Mouse (Mus musculus) lung, postnatal 0 days (tissue): ENCODE data around the gene Pcnx. TPM values are rescaled to one million over a fixed set of nuclear protein-coding genes. Genes with fewer than 3 reads are reported as not detected.
A peak's percentile ranks its signal among the peaks of the same experiment; 100 is the strongest.

Source experiments
- ATAC-seq: fragments of 200-750 bp; cut with Nextera tagmentation; 2 replicates; pipeline ENCODE4 v1.8.0; 2017; ENCODE audit warnings: moderate library complexity
- DNase-seq: peaks from one replicate; pipeline ENCODE4 v3.0.0-alpha.2; 2016; ENCODE audit warnings: low spot score
- H3K27ac ChIP-seq: fragments of 300-500 bp; sonication (generic); 2 replicates; pipeline ENCODE4 v1.5.1; 2014; ENCODE audit warnings: antibody characterized with exemption, mild to moderate bottlenecking, low read length, mixed read lengths
- H3K27me3 ChIP-seq: fragments of 300-500 bp; sonication (generic); replicated peaks from 2 replicates; pipeline ENCODE4 v1.6.1; 2014; ENCODE audit warnings: low read length, mixed read lengths; ENCODE audit not compliant: insufficient read depth
- H3K36me3 ChIP-seq: fragments of 300-500 bp; sonication (generic); 2 replicates; pipeline ENCODE4 v1.6.1; 2014; ENCODE audit warnings: low read length, mixed read lengths; ENCODE audit not compliant: insufficient read depth
- H3K4me1 ChIP-seq: fragments of 300-500 bp; sonication (generic); 2 replicates; pipeline ENCODE4 v1.6.1; 2014; ENCODE audit warnings: antibody characterized with exemption, low read depth, low read length, mixed read lengths; ENCODE audit not compliant: insufficient read depth
- H3K4me2 ChIP-seq: fragments of 300-500 bp; sonication (generic); replicated peaks from 2 replicates; pipeline ENCODE4 v1.6.1; 2014; ENCODE audit warnings: low read depth, mild to moderate bottlenecking, low read length, moderate library complexity, mixed read lengths
- H3K4me3 ChIP-seq: fragments of 300-500 bp; sonication (generic); 2 replicates; pipeline ENCODE4 v1.5.1; 2014; ENCODE audit warnings: low read depth, low read length
- H3K9ac ChIP-seq: fragments of 300-500 bp; sonication (generic); replicated peaks from 2 replicates; pipeline ENCODE4 v1.6.1; 2014; ENCODE audit warnings: low read depth, mild to moderate bottlenecking
- H3K9me3 ChIP-seq: fragments of 300-500 bp; sonication (generic); 2 replicates; pipeline ENCODE4 v1.6.1; 2016; ENCODE audit warnings: low read length, mixed read lengths
- CTCF ChIP-seq: IDR thresholded peaks from 2 replicates; pipeline ENCODE4 v1.5.1; 2016; ENCODE audit warnings: antibody characterized with exemption, mild to moderate bottlenecking
- EP300 ChIP-seq: IDR thresholded peaks from 2 replicates; pipeline ENCODE4 v1.6.1; 2016; ENCODE audit warnings: antibody characterized with exemption, mild to moderate bottlenecking, control low read depth
- WGBS: fragments of 180-500 bp; shearing (Covaris S2); extraction: QIAGEN DNeasy Blood & Tissue Kit; methylation state at CpG from one replicate; pipeline ENCODE4 v1.1.7; 2014; 5-methylcytosine and 5-hydroxymethylcytosine counted together
- polyA plus RNA-seq: library from polyadenylated mRNA; unstranded; fragments of >200 nt; fragmentation: Nextera tagmentation; extraction: Ambion mirVana; gene quantifications from 2 replicates; pipeline ENCODE4 v1.2.1, GENCODE M21; 2015

Gene Pcnx
- polyA plus RNA-seq, 1 experiment from 2014 or later, result 13.5 TPM

DNA sequence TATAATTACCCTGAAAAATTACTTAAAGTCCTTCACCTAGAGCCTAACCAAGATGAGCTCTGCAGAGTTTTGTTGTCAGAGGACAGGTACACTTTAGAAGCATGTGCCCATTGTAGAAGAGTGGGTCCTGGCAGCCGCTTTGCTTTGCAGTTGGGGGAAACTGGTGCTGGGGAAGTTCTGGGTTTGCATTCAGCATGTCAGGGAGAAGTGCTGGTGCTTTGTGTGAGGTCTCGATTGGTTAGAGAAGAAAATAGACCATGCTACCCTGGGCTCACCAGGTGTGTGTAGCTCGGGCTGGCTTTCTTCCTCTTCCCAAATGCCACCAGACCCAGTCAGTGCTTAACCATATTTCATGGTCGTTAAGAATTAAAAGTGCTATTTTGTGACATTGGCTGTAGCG, 25.2 kb downstream of the Pcnx start:
- DNase-seq (no peak), ATAC-seq (no peak)
- 77% methylated on average over 5 of the region's 5 CpGs for WGBS
- Histone ChIP-seq H3K9me3 (no peaks in the 10 kb centered on the region), H3K27me3 (no peaks in the 10 kb centered on the region), H3K27ac (no peak overlapping the region), H3K4me3 (no peak overlapping the region), H3K36me3 (no peaks in the 10 kb centered on the region), H3K4me1 (peaks cover 3% of the 10 kb centered on the region; the same call in 1 of the 2 replicates), H3K9ac (no peak overlapping the region), H3K4me2 (no peak overlapping the region)
- TF ChIP-seq CTCF, result no peak
- TF ChIP-seq EP300, result no peak

DNA sequence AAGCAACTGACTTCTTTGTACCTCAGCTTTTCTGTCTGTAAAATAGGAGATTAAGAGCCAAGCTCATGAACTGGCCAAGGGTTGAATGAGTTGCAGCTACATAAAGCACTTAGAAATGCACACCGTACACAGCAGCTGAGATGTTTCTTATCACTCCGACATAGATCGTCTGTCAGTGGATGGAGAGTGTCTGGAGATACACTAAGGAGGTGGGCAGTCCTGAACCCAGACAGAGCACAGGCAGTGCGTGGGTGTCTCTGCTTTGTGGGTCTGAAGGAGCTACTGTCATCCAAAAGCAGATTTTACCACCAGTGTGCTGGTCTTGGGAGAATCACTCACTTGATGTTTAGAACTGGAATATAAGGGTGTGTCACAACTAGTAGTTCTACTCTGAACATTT, 26.2 kb downstream of the Pcnx start:
- Histone ChIP-seq H3K27ac (no peak overlapping the region), H3K36me3 (no peaks in the 10 kb centered on the region), H3K4me2 (no peak overlapping the region), H3K4me3 (no peak overlapping the region), H3K9ac (no peak overlapping the region), H3K27me3 (no peaks in the 10 kb centered on the region), H3K9me3 (no peaks in the 10 kb centered on the region), H3K4me1 (peaks cover 3% of the 10 kb centered on the region; the same call in 1 of the 2 replicates)
- no peak for TF ChIP-seq EP300
- TF ChIP-seq CTCF, result no peak
- 28% methylated on average over 4 of the region's 4 CpGs for WGBS
- ATAC-seq (peak; percentile 40; the same call in 1 of the 2 replicates), DNase-seq (no peak)

DNA sequence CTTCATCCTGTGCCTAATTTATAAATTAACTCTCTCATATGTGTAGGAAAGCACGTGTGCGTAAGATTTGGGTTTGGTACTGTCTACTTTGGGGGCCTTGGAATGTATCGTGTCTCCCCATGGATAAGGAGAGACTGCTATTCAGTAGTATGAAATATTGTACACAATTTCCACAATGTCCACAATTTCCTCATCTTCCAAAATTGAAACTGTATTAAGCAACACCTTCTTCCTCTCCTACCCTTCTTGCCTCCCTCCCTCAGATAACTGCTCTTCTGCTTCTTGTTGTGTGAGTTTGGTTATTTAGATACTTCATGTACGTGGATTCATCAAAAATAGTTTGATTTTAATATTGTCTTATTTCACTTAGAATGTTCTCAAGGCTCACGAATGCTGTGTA, 29.1 kb downstream of the Pcnx start:
- no peak overlapping the region for H3K4me2 ChIP-seq
- peaks cover 3% of the 10 kb centered on the region; the same call in 1 of the 2 replicates for H3K4me1 ChIP-seq
- H3K4me3 ChIP-seq, result no peak overlapping the region
- WGBS, result 87% methylated on average over 5 of the region's 5 CpGs
- no peaks in the 10 kb centered on the region for H3K27me3 ChIP-seq
- ATAC-seq (no peak), DNase-seq (no peak)
- no peak overlapping the region for H3K27ac ChIP-seq
- H3K9me3 ChIP-seq, result no peaks in the 10 kb centered on the region
- no peaks in the 10 kb centered on the region for H3K36me3 ChIP-seq
- no peak overlapping the region for H3K9ac ChIP-seq
- TF ChIP-seq EP300 (no peak), CTCF (no peak)

DNA sequence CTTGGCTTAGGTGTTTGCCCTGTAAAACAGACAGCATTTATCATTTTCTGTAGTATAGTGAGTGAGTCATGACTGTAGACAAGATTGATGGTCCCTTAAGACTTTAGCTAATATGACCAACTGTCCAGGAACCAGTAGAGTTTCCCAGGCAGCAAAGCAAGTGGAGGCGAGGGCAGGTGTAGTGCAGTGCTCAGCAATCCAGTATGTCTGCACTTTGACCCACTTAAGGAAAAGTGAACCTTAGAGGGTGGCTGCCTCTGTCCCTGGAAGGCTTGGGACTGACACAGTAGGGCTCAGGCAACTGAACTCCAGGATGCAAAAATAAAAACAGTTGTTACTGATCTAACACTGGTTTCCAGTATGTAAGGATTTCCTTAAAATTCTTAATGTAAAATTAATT, 32.1 kb downstream of the Pcnx start:
- Histone ChIP-seq H3K27me3 (no peaks in the 10 kb centered on the region), H3K4me1 (peaks cover 3% of the 10 kb centered on the region; the same call in 1 of the 2 replicates), H3K4me2 (no peak overlapping the region), H3K36me3 (0 out of 2 replicates have a peak, but pooled peaks cover 6% of the 10 kb centered on the region), H3K27ac (no peak overlapping the region), H3K9ac (no peak overlapping the region), H3K4me3 (no peak overlapping the region), H3K9me3 (no peaks in the 10 kb centered on the region)
- WGBS, result 65% methylated on average over 1 of the region's 1 CpGs
- TF ChIP-seq CTCF, result no peak
- TF ChIP-seq EP300, result no peak
- DNase-seq (no peak), ATAC-seq (no peak)

DNA sequence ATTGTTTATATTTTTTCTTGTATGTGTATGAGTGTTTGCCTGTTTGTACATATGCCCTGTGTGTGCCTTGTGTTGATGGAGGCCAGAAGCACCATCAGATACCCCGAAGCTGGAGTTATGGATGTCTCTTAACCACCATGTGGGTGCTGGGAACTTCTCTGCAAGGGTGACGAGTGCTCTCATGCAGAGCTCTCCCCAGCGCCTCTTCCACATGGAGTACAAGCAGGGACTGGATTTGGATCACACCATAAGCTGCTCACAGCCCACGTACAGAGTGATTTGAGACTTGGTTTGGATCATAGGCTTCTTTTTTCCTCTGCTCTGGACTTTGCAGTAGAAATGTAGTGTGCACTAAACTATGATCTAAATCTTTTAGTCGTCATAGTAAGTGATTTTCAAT, 34.5 kb downstream of the Pcnx start:
- ATAC-seq, result no peak
- no peak overlapping the region for H3K4me2 ChIP-seq
- no peaks in the 10 kb centered on the region for H3K27me3 ChIP-seq
- H3K27ac ChIP-seq, result no peak overlapping the region
- 0 out of 2 replicates have a peak, but pooled peaks cover 6% of the 10 kb centered on the region for H3K36me3 ChIP-seq
- no peak for DNase-seq
- H3K9me3 ChIP-seq, result no peaks in the 10 kb centered on the region
- TF ChIP-seq CTCF (no peak), EP300 (no peak)
- no peaks in the 10 kb centered on the region for H3K4me1 ChIP-seq
- WGBS, result 92% methylated on average over 5 of the region's 5 CpGs
- H3K4me3 ChIP-seq, result no peak overlapping the region
- H3K9ac ChIP-seq, result no peak overlapping the region

DNA sequence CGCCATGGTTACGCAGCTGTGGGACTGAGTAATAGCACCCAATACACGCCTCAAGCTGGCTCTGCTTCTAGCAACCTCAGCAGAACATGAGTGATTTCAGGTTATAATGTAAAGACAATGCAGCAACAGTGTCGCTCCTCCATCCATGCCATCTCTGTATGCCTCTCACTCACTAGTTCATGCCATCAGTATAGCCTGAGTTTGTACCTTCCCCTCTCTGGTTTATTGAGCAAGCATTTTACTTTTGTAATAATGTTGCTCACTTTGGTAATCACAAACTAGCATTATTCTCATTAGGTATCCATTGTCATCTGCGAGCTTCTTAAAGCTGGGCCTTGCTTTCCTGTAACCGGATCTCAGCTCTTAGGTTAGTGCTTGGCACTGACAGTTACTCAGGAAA, 36.2 kb downstream of the Pcnx start:
- H3K27me3 ChIP-seq, result no peaks in the 10 kb centered on the region
- no peaks in the 10 kb centered on the region for H3K4me1 ChIP-seq
- ATAC-seq (no peak), DNase-seq (no peak)
- no peak overlapping the region for H3K4me3 ChIP-seq
- H3K4me2 ChIP-seq, result no peak overlapping the region
- no peak overlapping the region for H3K9ac ChIP-seq
- WGBS, result 93% methylated on average over 6 of the region's 6 CpGs
- TF ChIP-seq EP300 (no peak), CTCF (no peak)
- H3K27ac ChIP-seq, result no peak overlapping the region
- 0 out of 2 replicates have a peak, but pooled peaks cover 6% of the 10 kb centered on the region for H3K36me3 ChIP-seq
- no peaks in the 10 kb centered on the region for H3K9me3 ChIP-seq

DNA sequence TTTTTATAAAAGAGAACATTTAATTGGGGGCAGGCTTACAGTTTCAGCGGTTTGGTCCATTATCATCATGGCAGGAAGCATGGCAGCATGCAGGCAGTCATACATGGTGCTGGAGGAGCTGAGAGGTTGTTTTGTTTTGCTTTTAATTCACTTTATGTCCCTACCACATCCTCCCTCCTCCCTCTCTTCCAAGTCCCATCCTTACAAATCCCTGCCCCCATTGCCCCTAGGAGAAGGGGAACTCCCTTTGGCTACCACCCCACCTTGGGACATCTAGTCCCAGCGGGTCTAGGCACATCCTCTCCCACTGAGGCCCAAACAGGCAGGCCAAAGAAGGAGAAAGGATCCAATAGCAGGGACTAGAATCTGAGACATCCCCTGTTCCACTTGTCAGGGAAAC, 44.6 kb downstream of the Pcnx start:
- H3K4me3 ChIP-seq, result no peak overlapping the region
- 100% methylated on average over 2 of the region's 2 CpGs for WGBS
- no peak for TF ChIP-seq CTCF
- no peak for TF ChIP-seq EP300
- H3K4me2 ChIP-seq, result no peak overlapping the region
- no peaks in the 10 kb centered on the region for H3K9me3 ChIP-seq
- H3K27ac ChIP-seq, result no peak overlapping the region
- H3K9ac ChIP-seq, result no peak overlapping the region
- ATAC-seq (no peak), DNase-seq (no peak)
- H3K36me3 ChIP-seq, result no peaks in the 10 kb centered on the region; the same call in 1 of the 2 replicates
- H3K4me1 ChIP-seq, result no peaks in the 10 kb centered on the region
- H3K27me3 ChIP-seq, result no peaks in the 10 kb centered on the region
